Mouse (Mus musculus) kidney, embryonic 16.5 days (tissue): ENCODE measurements around the gene Gpr141. TPM values are rescaled to one million over a fixed set of nuclear protein-coding genes. Genes with fewer than 3 reads are reported as not detected.

ENCODE experiments used
- polyA plus RNA-seq: library from polyadenylated mRNA; unstranded; fragments of >200 nt; fragmentation: Nextera tagmentation; extraction: Ambion mirVana; gene quantifications from 2 replicates; pipeline ENCODE4 v1.2.1, GENCODE M21; 2015

Gpr141 gene
- polyA plus RNA-seq, 1 experiment from 2014 or later, result 0.25 TPM

Other genes starting within 250 kb of the Gpr141 start
- 24.3 and 26.2 TPM in 2 replicates for gene Epdr1, start 204.3 kb downstream of the Gpr141 start, polyA plus RNA-seq
- gene Sfrp4, start 201.2 kb downstream of the Gpr141 start, polyA plus RNA-seq, result 2.2 and 2.4 TPM in 2 replicates
- gene Nme8, start 126.5 kb downstream of the Gpr141 start, polyA plus RNA-seq, result not detected in 2 replicates